Mouse (Mus musculus): Measurements from ENCODE around the gene Phtf2. TPM values are rescaled to one million over a fixed set of nuclear protein-coding genes. Genes with fewer than 3 reads are reported as not detected.

Gene Phtf2
- polyA plus RNA-seq, 1 experiment, result 5.6 TPM

- TF ChIP-seq GATA1 (IDR thresholded peaks at IDR 0.05; ENCODE audit: low read length), result no peak
These were observed 51.2 kb downstream of the Phtf2 start for GRCm38 (mm10) chr5:20830717-20831116.

DNA sequence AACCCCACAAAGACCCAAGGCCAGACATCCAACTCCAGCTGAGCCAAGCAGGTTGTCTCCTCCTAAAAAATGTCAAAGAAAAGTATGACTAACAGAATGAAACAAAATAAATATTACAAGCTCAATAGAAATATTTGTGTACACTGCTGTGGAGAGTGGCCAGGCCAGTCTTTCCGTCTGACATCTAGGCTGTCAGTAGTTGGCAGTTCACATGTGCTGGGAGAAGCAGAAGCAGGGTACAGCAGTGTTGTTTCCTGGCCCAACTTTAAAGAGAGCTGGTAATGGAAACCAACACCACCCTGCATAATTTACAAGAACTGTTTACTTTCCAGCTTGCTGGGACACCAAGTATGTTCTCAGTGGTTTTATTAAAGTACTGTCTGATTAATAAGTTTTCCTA lies 60.3 kb downstream of the Phtf2 start:
- no peak for TF ChIP-seq GATA1 (IDR thresholded peaks at IDR 0.05; ENCODE audit: low read length)

GRCm38 (mm10) chr5:20821122-20821521 lies 60.8 kb downstream of the Phtf2 start:
- no peak for TF ChIP-seq GATA1 (IDR thresholded peaks at IDR 0.05; ENCODE audit: low read length)

GRCm38 (mm10) chr5:20815094-20815493 lies 66.8 kb downstream of the Phtf2 start:
- peak; percentile 65 for TF ChIP-seq GATA1 (IDR thresholded peaks at IDR 0.05; ENCODE audit: low read length)

GRCm38 (mm10) chr5:20810449-20810848 lies 71.5 kb downstream of the Phtf2 start:
- no peak for TF ChIP-seq GATA1 (IDR thresholded peaks at IDR 0.05; ENCODE audit: low read length)

GRCm38 (mm10) chr5:20795932-20796331 lies 86.0 kb downstream of the Phtf2 start:
- no peak for TF ChIP-seq GATA1 (IDR thresholded peaks at IDR 0.05; ENCODE audit: low read length)

DNA sequence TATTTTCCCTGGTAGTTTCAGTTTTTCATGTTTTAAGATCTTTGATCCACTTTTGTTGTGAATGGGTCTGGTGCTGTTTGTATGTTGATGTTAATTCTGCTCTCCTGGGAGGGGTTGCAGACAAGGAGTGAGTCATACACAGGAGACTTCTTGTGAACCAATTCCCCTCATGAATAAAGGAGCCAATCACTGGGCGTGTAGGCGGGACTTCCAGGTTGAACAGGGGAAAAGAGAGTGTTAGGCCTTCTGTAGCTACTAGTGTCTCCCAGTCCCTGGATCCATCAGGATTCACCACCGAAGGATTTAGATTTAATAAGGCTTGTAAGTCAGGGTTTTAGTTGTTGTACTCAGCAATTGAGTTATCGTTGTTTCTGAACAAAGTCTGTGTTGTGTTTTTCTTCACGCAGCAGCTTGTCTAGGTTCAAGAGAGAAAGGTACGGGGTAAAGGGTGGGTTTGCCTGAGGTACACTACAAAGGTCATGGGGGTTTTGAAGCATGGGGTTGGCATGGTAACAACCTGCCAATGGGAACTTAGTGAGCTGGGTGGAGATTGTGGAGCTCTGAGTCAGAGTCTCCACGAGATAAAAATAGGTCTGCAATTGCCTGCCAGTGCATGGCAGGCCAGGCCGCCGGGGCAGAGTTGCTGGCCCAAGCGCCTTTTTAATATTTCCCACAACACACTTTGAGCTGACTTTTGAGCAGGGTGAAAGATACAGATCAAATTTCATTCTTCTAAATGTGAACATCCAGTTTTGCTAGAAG lies 90.0 kb downstream of the Phtf2 start:
- TF ChIP-seq GATA1 (IDR thresholded peaks at IDR 0.05; ENCODE audit: low read length), result no peak

DNA sequence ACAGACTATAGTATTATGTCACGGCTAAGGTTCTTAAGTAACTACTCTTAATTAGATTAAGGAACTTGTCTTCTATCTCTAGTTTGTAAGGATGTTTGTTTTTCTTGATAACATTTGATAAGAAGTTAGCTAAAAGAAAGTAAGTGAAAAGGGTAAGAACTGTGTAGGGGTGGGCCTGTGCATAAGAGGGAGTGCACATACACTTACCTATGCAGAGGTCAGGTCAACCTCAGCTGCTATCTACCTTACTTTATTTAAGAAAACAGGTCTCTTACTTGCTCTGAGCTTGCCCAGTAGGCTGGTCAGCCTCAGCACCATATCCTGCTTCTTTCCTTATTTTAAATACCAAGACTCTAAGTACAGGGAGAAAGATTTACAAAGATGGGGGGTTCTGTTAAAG lies 100.8 kb downstream of the Phtf2 start:
- TF ChIP-seq GATA1 (IDR thresholded peaks at IDR 0.05; ENCODE audit: low read length), result no peak

DNA sequence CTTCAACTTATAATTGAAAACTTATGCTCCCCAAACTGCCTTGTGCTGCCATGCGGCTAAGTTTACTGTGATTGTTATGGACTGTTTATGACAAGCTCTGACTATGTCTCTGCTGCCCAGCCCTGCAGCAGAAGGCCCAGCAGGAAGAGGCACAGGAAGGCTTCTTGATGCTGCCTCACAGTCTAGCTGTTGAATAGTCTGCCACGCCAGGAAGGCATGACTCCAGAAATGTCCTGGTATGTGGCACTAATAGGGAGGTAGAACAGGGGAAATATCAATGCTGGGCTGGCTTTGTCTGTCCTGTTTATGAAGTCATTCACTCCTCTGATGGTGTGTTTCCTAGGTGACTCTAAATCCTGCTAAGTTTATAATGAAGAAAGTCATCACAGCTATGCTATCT lies 102.7 kb downstream of the Phtf2 start:
- no peak for TF ChIP-seq GATA1 (IDR thresholded peaks at IDR 0.05; ENCODE audit: low read length)

DNA sequence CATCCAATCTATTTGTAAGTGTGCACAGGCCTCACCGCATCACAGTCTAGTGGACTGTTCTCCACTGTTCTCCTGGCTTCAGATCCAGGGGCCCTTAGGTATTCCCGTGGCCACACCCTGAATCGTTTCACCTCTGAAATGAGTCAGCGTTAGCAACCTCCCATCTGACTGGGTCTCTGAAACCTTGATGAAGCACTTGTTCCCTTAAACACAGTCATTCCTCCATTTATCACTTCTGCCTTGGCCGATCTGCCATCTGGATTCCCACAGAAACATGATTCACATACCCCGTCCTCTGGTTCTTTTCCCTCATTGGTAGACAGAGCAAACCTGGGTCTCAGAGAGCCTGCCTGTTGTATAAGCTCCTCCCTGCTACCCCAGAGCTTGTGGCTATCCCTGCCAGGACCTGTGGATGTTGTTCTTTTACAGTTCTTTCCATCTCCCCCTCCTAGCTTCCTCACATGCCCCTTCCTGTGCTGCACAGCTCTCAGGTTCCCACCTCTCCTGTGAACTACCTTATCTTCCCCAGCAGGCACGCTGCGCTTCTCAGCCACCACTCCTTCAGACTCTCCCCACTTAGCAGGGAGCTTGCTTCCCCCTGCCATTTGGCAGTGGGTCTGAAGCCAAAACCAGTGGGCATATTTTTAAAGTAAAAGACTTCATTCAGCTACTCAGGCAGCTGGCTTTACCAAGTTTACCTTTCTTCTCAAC lies 103.5 kb downstream of the Phtf2 start:
- TF ChIP-seq GATA1 (IDR thresholded peaks at IDR 0.05; ENCODE audit: low read length), result no peak

DNA sequence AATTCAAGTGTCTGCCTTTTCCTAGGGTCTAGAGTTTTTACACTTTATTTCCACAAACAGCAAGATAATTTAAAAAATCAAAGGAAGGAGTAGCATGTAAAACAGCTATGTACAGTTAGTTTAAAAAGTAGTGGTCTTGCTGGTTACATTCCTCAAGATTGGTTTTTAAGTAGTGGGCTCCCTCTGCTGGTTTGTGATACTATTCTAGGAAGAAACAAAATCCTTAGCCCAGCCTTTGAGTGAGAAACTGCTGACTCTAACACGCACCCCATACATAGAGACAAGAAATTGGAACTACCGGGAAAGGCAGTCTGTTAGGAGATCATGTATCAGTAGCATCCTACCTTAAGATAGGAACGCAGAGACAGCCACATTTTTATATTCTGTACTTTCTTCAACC lies 108.6 kb downstream of the Phtf2 start:
- TF ChIP-seq GATA1 (IDR thresholded peaks at IDR 0.05; ENCODE audit: low read length), result no peak

DNA sequence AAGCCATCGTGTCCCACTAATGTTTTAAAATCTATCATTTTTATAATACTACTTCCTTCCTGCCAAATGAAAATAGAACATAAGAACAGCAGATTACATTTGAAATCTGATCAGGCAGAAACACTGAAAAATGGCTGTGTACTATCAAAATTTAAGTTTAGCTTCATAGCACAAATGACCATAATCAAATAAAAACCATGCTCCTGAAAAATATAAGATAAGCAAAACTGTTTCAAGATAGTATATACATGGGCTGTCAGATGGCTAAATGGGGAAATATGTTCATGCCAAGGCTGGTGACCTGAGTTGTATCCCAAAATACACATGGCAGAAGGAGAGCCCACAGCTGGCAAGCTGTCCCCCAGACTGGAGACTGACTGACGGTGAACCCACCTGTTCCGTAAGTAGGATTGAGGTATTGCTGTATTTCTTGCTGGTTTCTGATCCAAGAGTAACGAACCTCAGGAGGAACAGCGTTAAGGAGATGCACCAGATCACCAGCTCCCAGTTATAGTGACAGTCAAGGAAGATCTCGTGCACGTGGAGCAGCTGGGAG lies 116.5 kb downstream of the Phtf2 start:
- TF ChIP-seq GATA1 (IDR thresholded peaks at IDR 0.05; ENCODE audit: low read length), result no peak

DNA sequence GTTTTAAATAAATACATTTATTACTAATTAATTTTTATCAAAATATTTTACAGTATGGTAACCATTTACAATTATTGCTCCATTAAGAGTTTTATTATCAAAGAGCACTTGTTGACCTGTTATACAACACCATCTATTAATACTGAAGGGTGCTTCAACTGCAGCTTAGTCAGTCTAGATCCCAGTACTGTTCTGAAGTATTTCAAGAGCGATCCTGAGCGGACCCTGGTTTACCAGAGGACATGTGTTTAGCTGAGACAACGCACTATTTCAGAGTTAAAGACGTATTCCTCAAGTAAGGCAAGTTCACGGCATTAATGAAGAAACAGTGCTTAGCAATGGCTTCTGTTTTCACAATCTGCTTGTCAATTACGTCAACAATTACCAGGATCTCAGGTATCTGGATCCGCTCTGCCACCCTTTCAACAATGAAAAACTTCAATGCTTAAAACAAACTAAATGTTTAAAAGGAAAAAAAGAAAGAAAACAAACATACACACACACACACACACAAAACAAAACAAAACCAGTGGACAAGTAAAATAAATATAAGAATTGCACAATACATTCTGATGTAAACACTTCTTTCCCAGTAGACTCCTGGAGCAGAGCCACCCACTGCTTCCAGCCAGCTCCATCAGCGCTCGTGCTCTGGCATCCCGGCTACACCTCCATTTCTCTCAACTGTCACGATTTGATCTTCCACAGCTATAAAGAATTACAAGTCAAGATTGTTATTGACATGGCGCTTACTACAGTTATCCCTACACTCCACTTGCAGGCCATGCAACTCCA lies 121.4 kb downstream of the Phtf2 start:
- TF ChIP-seq GATA1 (IDR thresholded peaks at IDR 0.05; ENCODE audit: low read length), result no peak

DNA sequence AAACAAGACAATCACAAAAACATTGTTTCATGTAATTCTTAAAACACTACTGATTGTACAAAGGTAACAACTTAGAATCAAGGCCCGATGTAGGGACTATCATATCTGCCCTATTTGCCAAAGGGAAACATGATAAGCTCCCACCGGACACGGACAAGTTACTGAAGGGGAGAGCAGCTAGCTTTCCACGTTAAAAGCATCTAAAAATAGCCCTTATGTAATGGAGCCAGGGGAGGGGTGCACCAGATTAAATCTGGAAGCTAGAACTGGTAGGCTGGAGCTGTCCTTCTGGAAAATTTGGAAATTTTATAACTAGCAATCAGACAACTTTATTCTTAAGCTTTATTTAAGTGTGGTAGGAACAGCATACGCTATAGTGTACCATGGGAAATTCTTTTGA lies 122.2 kb downstream of the Phtf2 start:
- TF ChIP-seq GATA1 (IDR thresholded peaks at IDR 0.05; ENCODE audit: low read length), result no peak

DNA sequence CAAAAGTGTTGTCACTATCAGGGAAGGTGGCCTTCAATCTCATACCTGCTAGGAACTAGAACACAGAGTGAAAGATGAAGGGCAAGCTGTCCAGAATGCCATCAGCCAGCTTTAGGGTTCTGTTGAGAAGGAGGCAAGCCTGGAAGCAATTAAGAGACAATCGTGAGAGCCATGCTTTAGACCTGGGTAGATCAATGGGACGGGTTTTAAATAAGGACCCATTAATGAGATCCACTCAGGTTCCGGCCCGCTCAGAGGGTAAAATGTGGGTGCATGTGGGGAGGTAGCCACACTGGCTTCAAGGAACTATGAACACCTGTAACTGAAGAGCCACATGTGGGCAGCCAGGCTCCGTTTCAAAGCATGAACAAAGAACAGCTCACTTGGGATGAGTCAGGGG lies 128.0 kb downstream of the Phtf2 start:
- TF ChIP-seq GATA1 (IDR thresholded peaks at IDR 0.05; ENCODE audit: low read length), result no peak

GRCm38 (mm10) chr5:20753096-20753495 lies 128.8 kb downstream of the Phtf2 start:
- TF ChIP-seq GATA1 (IDR thresholded peaks at IDR 0.05; ENCODE audit: low read length), result no peak

Data from G1E-ER4 (cell line).